Mouse (Mus musculus) olfactory bulb, adult 2 months (tissue): Measurements from ENCODE around the gene Ss18l1.

Source experiments
- CTCF ChIP-seq: fragments of 200-500 bp; IDR thresholded peaks from 2 replicates; pipeline ENCODE4 v1.5.1; 2012; ENCODE audit warnings: low read depth, mild to moderate bottlenecking, low read length, moderate library complexity; ENCODE audit not compliant: insufficient read depth
- POLR2A ChIP-seq: fragments of 200-500 bp; IDR thresholded peaks from 2 replicates; pipeline ENCODE4 v1.6.1; 2012; ENCODE audit warnings: mild to moderate bottlenecking, low read depth, low read length, moderate library complexity; ENCODE audit not compliant: insufficient read depth

DNA sequence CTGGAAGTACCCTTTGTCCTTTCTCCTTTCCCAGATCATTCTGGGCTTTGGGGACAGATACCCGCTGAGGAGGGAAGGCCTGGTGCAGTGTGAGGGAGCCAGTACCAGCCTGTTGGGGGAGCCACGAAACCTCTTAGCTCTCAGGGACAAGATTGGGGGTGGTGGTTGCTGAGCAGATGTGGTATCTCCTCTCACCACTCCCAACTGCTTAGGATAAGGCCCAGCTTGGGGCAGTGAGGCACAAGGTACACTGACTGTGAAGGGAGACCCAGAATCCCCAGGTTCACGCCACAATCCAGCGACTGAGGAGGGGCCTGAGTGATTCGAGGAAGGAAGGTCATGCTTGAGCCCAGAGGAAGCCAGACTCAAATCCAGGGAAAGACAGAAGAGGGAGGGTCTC, 55.9 kb downstream of the Ss18l1 start:
- no peak for TF ChIP-seq CTCF
- TF ChIP-seq POLR2A: no peak
